Mouse (Mus musculus) heart, adult 8-10 months (tissue): ENCODE measurements at regions not wholly inside any gene's neighbourhood (a gene's known extent, or its start where the extent isn't known, plus 50 kb on each side); places are given as distances from the start of the nearest gene placed in this dataset.

Experiments
- DNase-seq: peaks from one replicate; pipeline ENCODE4 v3.0.0; 2022; ENCODE audit warnings: low spot score

DNA sequence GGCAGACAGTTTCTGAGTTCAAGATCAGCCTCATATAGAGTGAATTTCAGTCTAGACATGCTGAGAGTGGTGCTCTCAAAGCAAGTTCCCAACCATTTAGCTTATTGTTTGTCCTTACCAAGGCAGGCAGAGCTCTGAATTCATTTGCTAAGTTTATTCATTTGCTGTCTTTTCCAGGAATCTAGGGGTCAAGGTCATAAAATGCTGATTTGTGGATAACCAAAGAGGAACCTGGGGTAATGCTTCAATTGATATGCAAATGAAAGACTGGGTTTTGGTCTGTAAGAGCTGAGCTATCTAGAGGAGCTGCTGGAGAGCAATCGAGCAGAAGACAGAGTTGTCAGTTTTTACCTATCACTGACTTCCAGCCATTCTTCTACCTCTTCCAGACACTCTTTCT, 832.8 kb downstream of the Ryr2 start:
- DNase-seq: no peak

DNA sequence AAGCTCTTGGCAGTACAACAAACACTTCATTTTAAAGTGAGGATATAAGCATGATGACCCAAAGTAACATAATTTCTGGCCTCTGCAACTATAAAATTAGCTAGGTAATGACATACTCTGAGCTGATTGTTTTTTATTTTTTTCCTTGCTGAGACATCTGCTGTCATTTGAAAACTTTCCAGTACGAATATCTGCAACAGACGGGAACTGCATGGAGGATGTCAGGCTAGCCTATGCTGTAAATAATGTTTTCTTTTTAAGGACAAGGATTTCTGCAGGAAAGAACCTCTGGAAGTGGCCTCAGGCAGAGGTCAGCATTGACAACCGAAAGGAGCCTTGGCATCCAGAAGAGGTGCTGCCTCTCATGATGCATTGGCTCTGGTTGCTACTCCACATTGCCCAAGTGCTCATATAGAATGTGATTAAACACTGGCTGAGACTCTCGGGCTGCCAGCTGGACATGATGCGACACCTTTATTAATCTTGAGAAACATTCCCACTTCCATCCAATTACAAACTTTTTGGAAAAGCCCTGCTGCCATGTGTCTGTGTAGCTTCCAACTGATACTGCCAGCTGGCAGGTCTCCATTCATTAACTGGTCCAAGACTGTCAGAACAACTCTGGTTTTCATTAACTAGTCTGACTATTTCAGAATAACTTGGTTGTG, 837.9 kb downstream of the Ryr2 start:
- peak; percentile 12 for DNase-seq

DNA sequence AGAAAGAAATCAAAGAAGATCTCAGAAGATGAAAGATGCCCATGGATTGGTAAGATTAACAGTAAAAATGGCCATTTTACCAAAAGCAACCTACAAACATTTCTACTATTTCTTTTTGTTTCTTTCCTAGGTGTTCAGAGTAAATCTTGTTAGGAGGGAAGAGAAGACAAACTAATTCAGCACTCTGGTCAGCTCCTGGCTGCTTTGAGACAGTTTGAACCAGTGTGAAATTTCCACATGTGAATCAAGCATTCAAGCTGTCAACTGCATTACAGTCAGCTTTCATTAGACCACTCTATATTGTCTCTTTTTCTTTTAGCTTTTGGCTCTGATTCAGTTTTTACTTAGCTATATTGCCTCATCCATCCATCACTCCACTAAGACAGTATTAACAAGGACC, 859.2 kb downstream of the Ryr2 start:
- no peak for DNase-seq

DNA sequence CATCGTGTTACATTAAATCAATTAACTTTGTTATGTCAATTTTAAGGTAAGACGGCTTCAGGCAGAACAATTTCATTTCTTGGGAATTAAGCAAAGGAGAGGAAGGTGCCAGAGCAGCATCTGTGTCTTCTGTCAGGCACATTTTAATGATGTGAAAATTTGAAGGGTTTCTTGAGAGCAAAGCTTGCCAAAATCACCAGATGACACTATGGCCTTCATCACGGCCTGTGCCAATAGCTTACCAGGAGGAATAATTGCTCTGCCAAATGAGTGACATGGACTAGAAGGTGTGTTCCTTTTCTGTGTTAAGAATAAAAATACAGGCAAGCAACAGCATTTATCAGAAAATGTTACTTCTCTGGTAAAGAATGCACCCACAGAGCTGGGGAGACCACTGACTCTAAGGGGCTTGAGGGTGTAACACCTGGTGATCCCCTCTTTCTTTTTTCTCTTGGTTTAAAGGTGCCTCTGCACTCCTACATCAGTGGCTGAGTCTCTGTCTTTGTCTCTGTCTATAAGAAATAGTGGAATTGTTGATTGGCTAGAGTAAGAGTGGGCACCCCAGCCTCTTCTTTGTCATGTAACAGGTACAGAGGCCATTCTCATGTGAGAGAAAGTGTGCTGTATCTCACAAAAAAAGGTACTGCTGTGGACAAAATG, 856.2 kb upstream of the Chrm3 start:
- no peak for DNase-seq

DNA sequence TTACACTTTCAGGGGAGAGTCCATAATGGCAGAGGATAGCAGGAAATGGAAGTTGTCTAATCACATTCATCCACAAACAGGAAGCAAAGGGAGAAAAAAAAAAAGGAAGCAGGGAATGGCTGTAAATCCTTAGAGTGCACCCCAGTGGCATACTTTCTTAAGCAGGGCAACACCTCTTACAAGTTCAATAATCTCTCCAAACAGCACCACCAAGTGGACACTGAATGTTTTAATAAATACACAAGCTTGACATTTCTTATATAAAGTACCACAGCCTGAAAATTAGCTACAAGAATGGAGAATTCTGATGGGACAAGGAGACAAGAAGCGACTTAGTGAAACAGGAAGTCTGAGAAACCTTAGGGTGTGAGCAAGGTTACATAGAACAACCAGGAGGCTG, 849.5 kb upstream of the Chrm3 start:
- DNase-seq: no peak

DNA sequence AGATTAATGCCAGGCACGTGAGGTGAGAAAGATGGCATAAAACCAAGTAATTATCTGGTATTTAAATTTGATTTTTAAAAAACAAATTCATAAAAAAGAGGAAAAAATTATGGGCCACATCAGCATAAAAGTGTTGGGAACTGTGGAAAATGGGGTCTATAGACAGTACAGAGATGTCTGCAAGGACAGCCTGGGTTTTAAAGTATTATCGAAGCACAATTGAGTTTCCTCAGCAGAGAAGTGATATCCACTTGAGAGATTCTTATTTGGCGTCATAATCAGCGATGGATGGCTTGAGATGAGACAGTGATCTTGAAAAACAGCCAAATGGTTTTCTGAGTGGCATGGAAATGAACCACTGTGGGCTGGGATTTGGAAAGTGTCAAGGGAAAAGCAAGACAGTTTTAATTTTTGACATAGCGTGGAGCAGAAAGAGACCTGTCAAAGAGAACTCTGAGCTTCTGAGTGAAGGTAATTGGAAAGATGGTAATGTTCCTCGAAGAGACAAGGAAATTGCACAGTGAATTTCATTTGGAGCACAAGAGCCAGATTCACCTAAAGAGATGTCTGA, 844.7 kb upstream of the Chrm3 start:
- DNase-seq: no peak

DNA sequence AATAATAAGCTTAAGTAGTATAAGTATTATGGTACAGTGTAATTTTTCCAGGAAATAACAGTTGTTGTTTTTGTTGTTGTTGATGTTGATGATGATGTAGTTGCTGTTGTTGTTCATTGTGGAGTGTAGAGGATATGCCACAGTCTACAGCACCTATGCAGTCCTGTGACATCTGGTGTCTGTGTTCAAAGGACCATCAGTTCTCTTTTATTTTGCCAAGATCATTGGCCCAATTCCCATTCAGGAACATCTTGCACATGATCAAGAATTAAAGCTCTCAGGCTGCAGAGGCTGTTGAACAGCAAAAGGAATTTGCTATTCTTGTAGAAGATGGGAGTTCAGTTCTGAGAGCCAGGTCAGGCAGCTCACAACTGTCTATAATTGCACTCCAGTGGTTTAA, 841.3 kb upstream of the Chrm3 start:
- DNase-seq: no peak

DNA sequence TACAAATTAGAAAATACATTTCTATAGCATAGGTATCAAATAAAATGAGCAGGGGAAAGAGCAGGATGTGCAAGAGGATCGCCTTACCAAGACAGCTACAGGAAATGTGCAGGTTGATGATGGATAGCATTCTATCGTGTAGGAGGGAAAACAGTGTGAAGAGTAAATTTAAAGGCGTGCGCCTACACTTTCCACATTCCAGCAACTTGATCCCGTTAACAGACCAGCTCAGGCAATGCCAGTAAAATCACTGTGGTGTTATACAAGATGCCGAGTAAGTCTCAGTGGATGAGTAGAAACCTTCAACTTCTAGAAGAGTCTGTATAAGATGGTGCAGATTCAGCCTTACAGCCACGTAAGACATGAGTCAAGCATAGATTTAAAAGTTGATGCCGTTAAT, 831.8 kb upstream of the Chrm3 start:
- DNase-seq: no peak

DNA sequence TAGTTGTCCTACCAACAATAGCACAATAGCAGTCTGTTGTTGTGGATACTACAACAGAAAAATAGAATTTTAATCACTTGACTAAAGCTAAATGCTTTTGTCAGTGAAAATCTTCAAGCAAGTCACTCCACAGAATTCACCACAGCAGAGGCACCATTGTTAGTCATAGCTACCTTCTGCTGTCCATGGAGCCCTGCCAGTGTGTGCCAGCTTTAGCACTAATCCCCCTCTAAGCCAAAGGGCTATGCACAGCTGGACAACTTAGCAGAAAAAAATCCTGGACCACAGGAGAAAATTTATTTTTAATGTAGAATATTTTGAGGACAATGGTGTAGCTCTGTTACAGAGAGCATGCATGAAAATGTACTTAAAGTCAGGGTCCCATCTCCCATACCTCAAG, 820.5 kb upstream of the Chrm3 start:
- no peak for DNase-seq

DNA sequence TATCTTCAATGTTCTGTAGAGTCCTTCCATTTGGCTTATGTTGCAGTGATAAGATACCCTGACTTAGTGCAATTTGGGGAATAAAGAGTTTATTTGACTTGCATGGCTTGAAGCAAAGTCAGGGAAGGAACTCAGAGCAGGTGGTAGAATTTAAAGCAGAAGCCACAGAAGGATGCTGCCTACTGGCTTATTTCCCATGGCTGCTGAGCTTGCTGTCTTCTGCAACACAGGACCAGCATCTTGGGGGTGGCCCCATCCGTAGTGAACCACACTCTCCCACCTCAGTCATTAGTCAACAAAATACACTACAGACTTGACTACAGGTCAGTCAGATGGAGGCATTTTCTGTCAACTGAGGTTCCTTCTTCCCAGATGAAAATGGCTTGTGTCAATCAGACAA, 819.7 kb upstream of the Chrm3 start:
- no peak for DNase-seq

DNA sequence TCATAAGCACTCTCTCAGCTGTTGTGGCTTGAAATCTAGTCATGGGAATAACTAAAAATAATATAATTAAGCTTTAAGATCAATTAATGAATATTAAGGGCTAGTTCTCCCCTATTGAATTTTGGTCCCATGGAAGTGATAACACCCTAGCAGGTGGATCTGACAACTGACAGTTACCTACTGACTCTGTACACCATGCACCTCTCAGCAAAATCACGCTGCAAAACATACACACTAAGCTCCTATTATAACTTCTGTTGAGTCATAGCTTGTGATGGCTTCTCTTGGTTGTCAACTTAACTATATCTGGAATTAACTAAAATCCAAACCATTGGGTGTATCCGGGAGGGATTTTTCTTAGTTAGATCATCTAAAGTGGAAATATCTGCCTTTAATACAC, 817.9 kb upstream of the Chrm3 start:
- DNase-seq: no peak

DNA sequence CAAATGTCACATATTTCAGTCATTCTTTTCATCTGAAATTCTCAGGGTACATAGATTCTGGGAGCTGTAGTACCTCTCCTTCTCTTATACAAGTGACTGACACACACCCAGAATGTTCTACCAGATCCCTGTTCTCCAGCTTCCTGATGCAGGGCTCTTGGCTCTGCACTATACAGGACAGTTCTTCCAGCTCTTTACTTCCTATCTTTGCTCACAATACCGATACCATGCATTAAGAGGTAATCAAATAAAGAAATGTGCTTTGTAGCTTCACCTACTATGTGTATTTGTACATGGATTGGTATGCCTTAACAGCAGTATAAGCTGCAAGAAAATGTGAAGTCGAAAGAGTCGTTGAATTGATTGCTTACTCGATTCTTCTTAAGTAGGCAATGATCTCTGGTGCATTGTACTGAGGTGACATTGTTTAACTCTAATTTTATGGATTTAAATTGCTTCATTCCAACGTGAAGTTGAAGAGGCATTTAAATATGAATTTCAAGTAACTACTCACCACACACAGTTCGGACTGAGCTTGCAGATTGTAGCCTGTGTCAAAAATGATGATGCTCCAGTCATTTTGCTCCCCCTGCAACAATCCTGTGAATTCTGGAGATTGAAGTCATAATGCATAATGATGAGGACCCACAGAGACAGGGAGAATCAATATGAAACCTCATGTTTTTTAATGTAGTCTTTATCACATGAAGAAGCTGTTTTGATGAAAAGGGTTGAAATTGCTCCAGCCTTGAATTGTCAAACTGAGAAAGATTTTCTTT, 817.2 kb upstream of the Chrm3 start:
- DNase-seq: no peak

DNA sequence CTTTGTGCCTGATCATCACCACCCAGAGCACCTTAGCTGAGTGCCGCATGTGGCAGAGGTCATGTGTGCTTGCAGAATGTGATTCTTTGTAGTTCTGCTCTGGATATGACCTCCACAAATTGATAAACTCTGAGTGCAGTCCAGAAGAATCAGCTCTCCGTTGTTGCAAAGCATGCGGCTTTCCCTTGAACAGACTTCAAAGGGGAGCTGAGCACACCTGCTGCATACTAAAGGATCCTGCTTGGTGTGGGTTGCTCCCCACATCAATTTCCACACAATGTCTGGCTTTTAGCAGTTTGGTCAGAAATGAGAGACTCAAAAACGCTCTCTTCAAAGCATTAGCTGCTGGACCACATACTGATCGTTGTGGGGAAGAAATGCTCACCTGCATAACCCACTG, 806.5 kb upstream of the Chrm3 start:
- no peak for DNase-seq

DNA sequence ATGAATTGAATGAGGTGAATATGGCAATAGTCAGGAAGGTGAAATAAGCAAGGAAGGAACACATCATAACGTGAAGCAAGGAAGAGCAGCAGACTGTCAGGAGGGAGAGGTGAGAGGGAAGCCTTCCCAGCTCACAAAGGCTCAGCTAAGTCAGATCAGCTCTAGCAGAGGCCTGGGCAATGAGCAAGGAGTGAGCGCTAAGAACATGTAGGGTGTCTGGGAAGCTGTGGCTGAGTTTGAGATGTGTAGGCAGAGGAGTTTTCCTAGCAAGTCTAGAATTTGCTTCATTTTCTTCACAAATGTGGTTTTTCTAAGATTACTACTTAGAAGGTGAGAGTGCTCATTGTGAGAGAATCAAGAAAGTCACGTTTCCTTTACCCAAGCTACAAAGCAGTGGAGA, 803.5 kb upstream of the Chrm3 start:
- DNase-seq: no peak

DNA sequence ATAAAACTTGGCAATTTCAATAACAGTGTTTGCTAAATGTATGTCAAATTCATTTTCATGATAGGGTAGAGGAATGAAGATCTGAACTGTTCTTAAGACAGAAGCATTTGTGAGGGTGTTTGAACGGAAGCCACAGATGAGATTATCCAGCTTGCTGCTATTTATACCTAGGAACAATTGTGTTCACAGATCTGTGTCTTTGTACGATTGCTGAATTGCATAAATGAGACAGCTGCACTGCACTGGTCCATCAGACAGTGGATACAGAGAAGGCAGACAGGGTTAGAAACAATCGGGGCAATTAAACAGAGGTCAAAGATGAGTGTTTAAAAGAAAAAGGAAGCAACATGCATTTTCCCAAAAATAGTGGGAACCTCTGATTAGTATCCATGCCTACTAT, 786.6 kb upstream of the Chrm3 start:
- no peak for DNase-seq

DNA sequence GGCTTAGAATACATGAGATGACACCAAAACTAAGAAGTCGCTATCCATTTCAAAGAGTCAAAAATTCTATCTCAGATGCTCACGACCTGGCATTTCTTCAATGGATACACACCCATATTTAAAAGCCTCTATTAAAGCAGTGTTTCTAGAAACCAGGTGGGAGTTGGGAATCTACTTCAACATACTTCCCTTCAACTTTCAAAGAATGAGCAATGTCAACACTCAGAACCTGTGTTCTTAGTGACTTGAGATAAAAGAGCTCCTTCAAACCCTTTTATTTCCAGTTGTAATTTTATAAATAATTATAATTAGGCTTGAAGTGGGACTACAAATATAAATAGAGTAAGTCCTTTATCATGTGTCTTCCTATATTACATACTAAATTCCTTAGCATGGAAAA, 747.0 kb upstream of the Chrm3 start:
- no peak for DNase-seq

DNA sequence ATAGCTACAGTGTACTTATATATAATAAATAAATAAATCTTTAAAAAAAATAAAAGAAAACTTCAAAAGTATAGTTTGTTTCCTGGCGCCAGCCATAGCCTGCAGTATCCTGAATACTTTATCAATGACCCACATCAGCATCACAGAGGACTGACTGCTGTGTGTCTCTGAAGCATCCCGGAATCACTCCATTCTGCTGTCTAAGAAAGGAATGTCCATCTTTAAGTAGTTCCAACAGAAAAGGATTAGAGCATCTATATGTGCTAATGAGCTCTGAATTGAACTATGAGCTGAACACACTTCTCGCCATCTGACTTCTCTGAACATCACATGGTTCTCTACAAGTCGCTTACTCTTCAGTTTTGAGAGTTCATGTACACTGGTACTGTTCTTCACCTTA, 745.8 kb upstream of the Chrm3 start:
- DNase-seq: no peak

DNA sequence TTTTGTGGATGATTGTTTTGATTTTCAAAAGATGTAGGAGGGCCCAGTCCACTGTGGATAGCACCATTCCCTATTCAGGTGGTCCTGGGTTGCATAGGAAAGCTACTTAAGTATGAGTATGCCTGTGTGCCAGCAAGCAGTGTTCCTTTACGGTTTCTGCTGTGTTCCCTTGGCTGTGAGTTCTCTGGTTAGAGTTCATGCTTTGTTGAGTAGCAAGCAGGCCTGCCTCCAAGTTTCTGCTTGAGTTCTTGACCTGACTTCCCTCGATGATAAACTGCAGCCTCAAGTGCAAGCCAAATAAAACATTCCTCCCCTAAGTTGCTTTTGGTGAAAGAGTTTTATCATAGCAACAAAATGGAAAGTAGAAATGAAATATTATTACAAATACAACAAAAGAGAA, 744.9 kb upstream of the Chrm3 start:
- peak; percentile 52 for DNase-seq

DNA sequence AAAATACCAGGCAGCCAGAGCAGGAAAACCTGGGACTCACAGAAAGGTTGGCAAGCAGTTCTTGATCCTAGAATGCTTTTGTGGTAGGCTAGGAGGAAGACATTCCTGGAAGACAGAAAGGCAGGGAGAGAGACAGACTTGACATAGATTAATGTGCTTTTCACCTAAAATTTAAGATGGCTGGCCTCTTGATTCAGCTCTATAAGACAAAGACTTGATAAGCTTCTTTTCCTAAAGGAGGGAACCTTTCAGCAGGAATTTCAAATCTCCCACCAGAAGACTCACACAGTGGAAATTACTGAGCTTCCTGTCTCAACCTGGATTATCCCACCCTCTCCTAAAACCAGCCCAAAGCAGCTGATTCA, 738.9 kb upstream of the Chrm3 start:
- DNase-seq: no peak

DNA sequence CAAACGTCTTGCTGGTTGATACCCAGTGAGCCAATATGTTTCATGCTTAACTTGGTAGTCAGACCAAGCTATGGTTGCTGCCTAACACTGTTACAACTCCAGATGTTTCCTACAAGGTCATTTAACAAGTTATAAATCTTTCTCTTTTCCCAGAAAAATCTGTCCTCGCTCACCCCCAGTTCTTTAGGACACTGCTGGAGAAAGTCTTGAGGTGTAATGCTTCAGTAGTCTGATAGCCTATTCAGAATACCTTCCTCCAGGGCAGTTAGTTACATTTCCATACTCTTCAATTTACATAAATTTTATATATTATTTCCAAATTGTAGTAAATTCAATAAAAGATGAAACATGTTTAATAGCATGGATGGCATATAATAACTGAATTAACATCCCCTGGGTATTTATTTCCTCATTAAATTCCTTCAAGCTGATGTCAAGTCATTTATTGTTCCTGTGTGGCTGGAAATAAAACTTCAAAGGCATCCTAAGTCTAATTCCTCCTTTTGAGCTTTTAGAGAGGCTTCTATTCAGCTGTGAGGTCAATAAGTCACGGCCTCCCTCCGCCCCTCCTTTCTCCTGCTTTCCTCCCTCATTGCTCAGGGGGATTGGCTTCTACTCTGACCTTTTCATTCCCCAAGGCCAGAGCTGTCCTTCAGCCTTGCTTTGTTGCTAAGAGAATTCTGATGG, 738.4 kb upstream of the Chrm3 start:
- DNase-seq: peak; percentile 7

DNA sequence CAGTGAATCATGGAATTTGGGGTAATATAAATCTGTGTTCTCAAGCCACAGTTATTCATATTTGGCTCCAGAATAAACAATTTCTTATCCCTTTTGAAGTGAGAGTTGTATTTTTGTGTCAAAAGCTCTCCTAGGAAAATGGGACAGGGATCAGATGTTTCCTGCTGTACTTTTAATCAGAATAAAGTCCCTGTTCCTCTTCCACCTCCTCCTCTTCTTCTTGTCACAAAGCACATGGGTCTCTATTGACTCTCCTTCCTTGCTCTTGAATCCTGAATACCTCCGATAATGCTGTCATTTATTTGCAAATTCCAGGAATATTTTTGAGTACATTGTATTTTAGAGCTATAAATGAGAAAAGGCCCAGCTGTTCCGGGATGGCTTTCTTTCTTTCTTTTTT, 732.3 kb upstream of the Chrm3 start:
- no peak for DNase-seq
